Mouse (Mus musculus) hindbrain, embryonic 15.5 days (tissue): ENCODE measurements around the gene Pbx4. TPM values are rescaled to one million over a fixed set of nuclear protein-coding genes. Genes with fewer than 3 reads are reported as not detected.

Experiments used
- ATAC-seq: fragments of 200-750 bp; cut with Nextera tagmentation; 2 replicates; pipeline ENCODE4 v1.8.0; 2017; ENCODE audit warnings: low read depth, moderate number of reproducible peaks, moderate TSS enrichment; ENCODE audit not compliant: low FRiP score
- H3K27ac ChIP-seq: fragments of 300-500 bp; sonication (generic); replicated peaks from 2 replicates; pipeline ENCODE4 v1.5.1; 2015; ENCODE audit warnings: mild to moderate bottlenecking, inconsistent platforms
- H3K27me3 ChIP-seq: fragments of 300-500 bp; sonication (generic); 2 replicates; pipeline ENCODE4 v1.6.1; 2015; ENCODE audit warnings: control low read depth, inconsistent platforms
- H3K36me3 ChIP-seq: fragments of 300-500 bp; sonication (generic); 2 replicates; pipeline ENCODE4 v1.6.1; 2015; ENCODE audit warnings: control low read depth, inconsistent platforms
- H3K4me1 ChIP-seq: fragments of 300-500 bp; sonication (generic); replicated peaks from 2 replicates; pipeline ENCODE4 v1.6.1; 2015; ENCODE audit warnings: control low read depth, inconsistent platforms
- H3K4me2 ChIP-seq: fragments of 300-500 bp; sonication (generic); 2 replicates; pipeline ENCODE4 v1.6.1; 2015; ENCODE audit warnings: moderate library complexity, mild to moderate bottlenecking, inconsistent platforms
- H3K4me3 ChIP-seq: fragments of 300-500 bp; sonication (generic); 2 replicates; pipeline ENCODE4 v1.5.1; 2015; ENCODE audit warnings: mild to moderate bottlenecking, inconsistent platforms
- H3K9ac ChIP-seq: fragments of 300-500 bp; sonication (generic); 2 replicates; pipeline ENCODE4 v1.6.1; 2015; ENCODE audit warnings: inconsistent platforms
- H3K9me3 ChIP-seq: fragments of 300-500 bp; sonication (generic); 2 replicates; pipeline ENCODE4 v1.6.1; 2016; ENCODE audit warnings: control low read depth, inconsistent platforms
- WGBS: fragments of 180-500 bp; shearing (Covaris S2); methylation state at CpG from one replicate; pipeline ENCODE4 v1.1.7; 2015; 5-methylcytosine and 5-hydroxymethylcytosine counted together
- polyA plus RNA-seq: library from polyadenylated mRNA; unstranded; fragments of >200 nt; fragmentation: Nextera tagmentation; extraction: Ambion mirVana; gene quantifications from 2 replicates; pipeline ENCODE4 v1.2.1, GENCODE M21; 2015

Pbx4 gene
- polyA plus RNA-seq, 1 experiment from 2014 or later: 59.4 TPM

- H3K9ac ChIP-seq: no peak overlapping the region
- H3K9me3 ChIP-seq: no peaks in the 10 kb centered on the region
- H3K27ac ChIP-seq: no peak overlapping the region
- H3K27me3 ChIP-seq: no peaks in the 10 kb centered on the region
- H3K4me3 ChIP-seq: no peak overlapping the region
- H3K4me2 ChIP-seq: no peak overlapping the region
- no peaks in the 10 kb centered on the region for H3K4me1 ChIP-seq
- H3K36me3 ChIP-seq: peaks cover 96% of the 10 kb centered on the region
- no peak for ATAC-seq
- 93% methylated on average over 5 of the region's 5 CpGs for WGBS
Observed at GRCm38 (mm10) chr8:69799946-69800345, 32.3 kb upstream of the Pbx4 start.

- WGBS: 98% methylated on average over 4 of the region's 4 CpGs
- ATAC-seq: no peak
- Histone ChIP-seq H3K9ac (no peak overlapping the region), H3K4me2 (no peak overlapping the region), H3K4me3 (no peak overlapping the region), H3K36me3 (peaks cover 96% of the 10 kb centered on the region), H3K9me3 (no peaks in the 10 kb centered on the region), H3K4me1 (no peaks in the 10 kb centered on the region), H3K27ac (no peak overlapping the region), H3K27me3 (no peaks in the 10 kb centered on the region)
Observed at GRCm38 (mm10) chr8:69801796-69802195, 30.5 kb upstream of the Pbx4 start.

GRCm38 (mm10) chr8:69802216-69802615 lies 30.1 kb upstream of the Pbx4 start:
- Histone ChIP-seq H3K27ac (no peak overlapping the region), H3K9ac (no peak overlapping the region), H3K9me3 (no peaks in the 10 kb centered on the region), H3K27me3 (no peaks in the 10 kb centered on the region), H3K4me2 (no peak overlapping the region), H3K4me3 (no peak overlapping the region), H3K36me3 (peaks cover 96% of the 10 kb centered on the region), H3K4me1 (no peaks in the 10 kb centered on the region)
- ATAC-seq: no peak

- H3K4me2 ChIP-seq: no peak overlapping the region
- H3K4me1 ChIP-seq: peaks cover 3% of the 10 kb centered on the region
- H3K36me3 ChIP-seq: peaks cover 93% of the 10 kb centered on the region
- no peaks in the 10 kb centered on the region for H3K27me3 ChIP-seq
- no peak for ATAC-seq
- H3K27ac ChIP-seq: no peak overlapping the region
- no peak overlapping the region for H3K9ac ChIP-seq
- no peak overlapping the region for H3K4me3 ChIP-seq
- 97% methylated on average over 7 of the region's 7 CpGs for WGBS
- H3K9me3 ChIP-seq: no peaks in the 10 kb centered on the region
Observed at GRCm38 (mm10) chr8:69803366-69803765, 28.9 kb upstream of the Pbx4 start.

- H3K9ac ChIP-seq: no peak overlapping the region
- H3K4me2 ChIP-seq: no peak overlapping the region
- 90% methylated on average over 6 of the region's 6 CpGs for WGBS
- H3K27me3 ChIP-seq: no peaks in the 10 kb centered on the region
- no peak overlapping the region for H3K27ac ChIP-seq
- peaks cover 8% of the 10 kb centered on the region for H3K4me1 ChIP-seq
- no peak for ATAC-seq
- H3K36me3 ChIP-seq: peaks cover 81% of the 10 kb centered on the region
- no peaks in the 10 kb centered on the region for H3K9me3 ChIP-seq
- H3K4me3 ChIP-seq: no peak overlapping the region
Observed at GRCm38 (mm10) chr8:69804537-69804936, 27.8 kb upstream of the Pbx4 start.

GRCm38 (mm10) chr8:69805086-69805485 lies 27.2 kb upstream of the Pbx4 start:
- Histone ChIP-seq H3K9ac (no peak overlapping the region), H3K4me2 (no peak overlapping the region), H3K27me3 (no peaks in the 10 kb centered on the region), H3K27ac (no peak overlapping the region), H3K4me3 (no peak overlapping the region), H3K4me1 (peaks cover 14% of the 10 kb centered on the region), H3K36me3 (peaks cover 76% of the 10 kb centered on the region), H3K9me3 (no peaks in the 10 kb centered on the region)
- whole genome bisulfite sequencing: 93% methylated on average over 10 of the region's 10 CpGs
- no peak for ATAC-seq

- H3K9me3 ChIP-seq: no peaks in the 10 kb centered on the region
- no peak overlapping the region for H3K4me3 ChIP-seq
- ATAC-seq: no peak
- peaks cover 16% of the 10 kb centered on the region for H3K4me1 ChIP-seq
- no peak overlapping the region for H3K4me2 ChIP-seq
- no peak overlapping the region for H3K9ac ChIP-seq
- no peak overlapping the region for H3K27ac ChIP-seq
- no peaks in the 10 kb centered on the region for H3K27me3 ChIP-seq
- peaks cover 72% of the 10 kb centered on the region for H3K36me3 ChIP-seq
- WGBS: 95% methylated on average over 9 of the region's 9 CpGs
Observed at GRCm38 (mm10) chr8:69805491-69805890, 26.8 kb upstream of the Pbx4 start.

GRCm38 (mm10) chr8:69807236-69807635 lies 25.1 kb upstream of the Pbx4 start:
- H3K4me2 ChIP-seq: no peak overlapping the region
- peaks cover 71% of the 10 kb centered on the region for H3K36me3 ChIP-seq
- no peak overlapping the region for H3K9ac ChIP-seq
- H3K27me3 ChIP-seq: no peaks in the 10 kb centered on the region
- no peak overlapping the region for H3K4me3 ChIP-seq
- ATAC-seq: no peak
- H3K9me3 ChIP-seq: no peaks in the 10 kb centered on the region
- H3K27ac ChIP-seq: no peak overlapping the region
- 98% methylated on average over 5 of the region's 5 CpGs for WGBS
- H3K4me1 ChIP-seq: peaks cover 16% of the 10 kb centered on the region

GRCm38 (mm10) chr8:69808094-69808863 lies 24.0 kb upstream of the Pbx4 start, which contains the start of gene Gmip:
Gene Gmip, plus strand, starts transcription at chr8:69808679.
- Histone ChIP-seq H3K27ac (peak within 1 kb of the TSS; percentile 70), H3K4me1 (peaks cover 16% of the 10 kb centered on the region), H3K9ac (peak within 1 kb of the TSS; percentile 74), H3K36me3 (peaks cover 64% of the 10 kb centered on the region), H3K27me3 (no peaks in the 10 kb centered on the region), H3K4me2 (peak within 1 kb of the TSS; percentile 74), H3K9me3 (no peaks in the 10 kb centered on the region), H3K4me3 (peak within 1 kb of the TSS; percentile 55)
- peak; percentile 77 for ATAC-seq
- 7% methylated on average over 26 of the region's 28 CpGs for WGBS

- H3K27me3 ChIP-seq: no peaks in the 10 kb centered on the region
- H3K27ac ChIP-seq: peak overlapping the region; percentile 70
- 2% methylated on average over 23 of the region's 23 CpGs for WGBS
- peak overlapping the region; percentile 74 for H3K4me2 ChIP-seq
- ATAC-seq: peak; percentile 71
- H3K9me3 ChIP-seq: no peaks in the 10 kb centered on the region
- H3K9ac ChIP-seq: peak overlapping the region; percentile 74
- H3K4me1 ChIP-seq: peaks cover 16% of the 10 kb centered on the region
- peak overlapping the region; percentile 55 for H3K4me3 ChIP-seq
- peaks cover 63% of the 10 kb centered on the region for H3K36me3 ChIP-seq
Observed at GRCm38 (mm10) chr8:69808864-69809403, 23.4 kb upstream of the Pbx4 start.

GRCm38 (mm10) chr8:69809820-69810219 lies 22.5 kb upstream of the Pbx4 start:
- Histone ChIP-seq H3K27me3 (no peaks in the 10 kb centered on the region), H3K9me3 (no peaks in the 10 kb centered on the region), H3K9ac (no peak overlapping the region; the same call in 1 of the 2 replicates), H3K4me3 (peak overlapping the region; percentile 55), H3K4me1 (peaks cover 16% of the 10 kb centered on the region), H3K36me3 (peaks cover 65% of the 10 kb centered on the region), H3K4me2 (peak overlapping the region; percentile 74), H3K27ac (0 out of 2 replicates have a peak overlapping the region, but pooled peaks have one; percentile 30)
- no peak for ATAC-seq
- WGBS: 59% methylated on average over 3 of the region's 3 CpGs

GRCm38 (mm10) chr8:69814881-69815280 lies 17.4 kb upstream of the Pbx4 start:
- peaks cover 4% of the 10 kb centered on the region for H3K4me1 ChIP-seq
- H3K27ac ChIP-seq: no peak overlapping the region
- peaks cover 66% of the 10 kb centered on the region for H3K36me3 ChIP-seq
- no peaks in the 10 kb centered on the region for H3K9me3 ChIP-seq
- H3K27me3 ChIP-seq: no peaks in the 10 kb centered on the region
- ATAC-seq: no peak
- 90% methylated on average over 2 of the region's 2 CpGs for WGBS
- H3K4me3 ChIP-seq: no peak overlapping the region
- no peak overlapping the region for H3K9ac ChIP-seq
- H3K4me2 ChIP-seq: no peak overlapping the region
